Mouse (Mus musculus) limb, embryonic 13.5 days (tissue): ENCODE results near the gene Ifih1. TPM values are rescaled to one million over a fixed set of nuclear protein-coding genes. Genes with fewer than 3 reads are reported as not detected.

Source experiments
- ATAC-seq: fragments of 200-750 bp; cut with Nextera tagmentation; 2 replicates; pipeline ENCODE4 v1.8.0; 2017; ENCODE audit warnings: low read depth, moderate number of reproducible peaks, moderate TSS enrichment; ENCODE audit not compliant: low FRiP score
- H3K27ac ChIP-seq: fragments of 300-500 bp; sonication (generic); 2 replicates; pipeline ENCODE4 v1.5.1; 2015; ENCODE audit warnings: inconsistent platforms, mild to moderate bottlenecking, moderate library complexity
- H3K27me3 ChIP-seq: fragments of 300-500 bp; sonication (generic); 2 replicates; pipeline ENCODE4 v1.6.1; 2015; ENCODE audit warnings: mild to moderate bottlenecking, inconsistent platforms
- H3K36me3 ChIP-seq: fragments of 300-500 bp; sonication (generic); 2 replicates; pipeline ENCODE4 v1.6.1; 2015; ENCODE audit warnings: inconsistent platforms, mild to moderate bottlenecking, moderate library complexity
- H3K4me1 ChIP-seq: fragments of 300-500 bp; sonication (generic); 2 replicates; pipeline ENCODE4 v1.6.1; 2015; ENCODE audit warnings: inconsistent platforms
- H3K4me2 ChIP-seq: fragments of 300-500 bp; sonication (generic); replicated peaks from 2 replicates; pipeline ENCODE4 v1.6.1; 2015; ENCODE audit warnings: inconsistent platforms, mild to moderate bottlenecking, moderate library complexity
- H3K4me3 ChIP-seq: fragments of 300-500 bp; sonication (generic); 2 replicates; pipeline ENCODE4 v1.5.1; 2015; ENCODE audit warnings: moderate library complexity, mild to moderate bottlenecking, inconsistent platforms
- H3K9ac ChIP-seq: fragments of 300-500 bp; sonication (generic); 2 replicates; pipeline ENCODE4 v1.6.1; 2015; ENCODE audit warnings: mild to moderate bottlenecking, inconsistent platforms
- H3K9me3 ChIP-seq: fragments of 300-500 bp; sonication (generic); 2 replicates; pipeline ENCODE4 v1.6.1; 2016; ENCODE audit warnings: inconsistent platforms
- WGBS: fragments of 180-500 bp; shearing (Covaris S2); methylation state at CpG from one replicate; pipeline ENCODE4 v1.1.7; 2015; 5-methylcytosine and 5-hydroxymethylcytosine counted together
- polyA plus RNA-seq: library from polyadenylated mRNA; unstranded; fragments of >200 nt; fragmentation: Nextera tagmentation; extraction: Ambion mirVana; gene quantifications from 2 replicates; pipeline ENCODE4 v1.2.1, GENCODE M21; 2015

Ifih1 gene
- polyA plus RNA-seq, 1 experiment from 2014 or later, result 1.6 TPM

GRCm38 (mm10) chr2:62627728-62628127, 18.3 kb downstream of the Ifih1 start:
- Histone ChIP-seq H3K9ac (no peak overlapping the region), H3K4me3 (no peak overlapping the region), H3K36me3 (no peaks in the 10 kb centered on the region), H3K27me3 (0 out of 2 replicates have a peak, but pooled peaks cover 3% of the 10 kb centered on the region), H3K4me1 (no peaks in the 10 kb centered on the region), H3K4me2 (no peak overlapping the region), H3K9me3 (no peaks in the 10 kb centered on the region), H3K27ac (no peak overlapping the region)
- no peak for ATAC-seq
- WGBS, result 14% methylated on average over 5 of the region's 5 CpGs

- Histone ChIP-seq H3K4me2 (no peak overlapping the region), H3K4me1 (no peaks in the 10 kb centered on the region), H3K27me3 (no peaks in the 10 kb centered on the region), H3K9me3 (no peaks in the 10 kb centered on the region), H3K4me3 (no peak overlapping the region), H3K9ac (no peak overlapping the region), H3K36me3 (no peaks in the 10 kb centered on the region), H3K27ac (no peak overlapping the region)
- no peak for ATAC-seq
- WGBS, result 60% methylated on average over 8 of the region's 8 CpGs
Observed at GRCm38 (mm10) chr2:62623024-62623441, 23.0 kb downstream of the Ifih1 start.

DNA sequence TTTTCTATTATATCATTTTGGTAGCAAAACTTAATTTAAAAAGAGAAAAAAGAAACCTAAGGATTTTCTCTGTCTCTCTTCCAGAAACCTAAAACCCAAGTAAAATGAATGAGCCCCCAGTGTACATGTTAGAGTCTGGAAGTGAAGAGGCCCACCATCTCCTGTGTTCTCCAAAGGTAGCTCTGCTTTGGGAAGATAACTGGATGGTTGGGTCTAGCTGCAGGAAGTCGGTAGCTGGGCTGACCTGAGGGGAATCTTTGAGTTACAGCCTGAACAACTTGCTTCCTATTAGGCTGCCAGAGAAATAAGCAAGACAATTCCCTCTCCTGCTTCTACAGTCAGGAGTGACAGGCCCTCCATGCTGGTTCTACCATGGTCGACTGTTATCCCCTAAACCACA, 26.4 kb downstream of the Ifih1 start:
- no peaks in the 10 kb centered on the region for H3K36me3 ChIP-seq
- no peaks in the 10 kb centered on the region for H3K9me3 ChIP-seq
- no peak overlapping the region for H3K27ac ChIP-seq
- 45% methylated on average over 2 of the region's 2 CpGs for WGBS
- H3K4me1 ChIP-seq, result no peaks in the 10 kb centered on the region
- no peak overlapping the region for H3K4me2 ChIP-seq
- no peak overlapping the region for H3K9ac ChIP-seq
- H3K27me3 ChIP-seq, result no peaks in the 10 kb centered on the region
- ATAC-seq, result no peak
- no peak overlapping the region for H3K4me3 ChIP-seq

DNA sequence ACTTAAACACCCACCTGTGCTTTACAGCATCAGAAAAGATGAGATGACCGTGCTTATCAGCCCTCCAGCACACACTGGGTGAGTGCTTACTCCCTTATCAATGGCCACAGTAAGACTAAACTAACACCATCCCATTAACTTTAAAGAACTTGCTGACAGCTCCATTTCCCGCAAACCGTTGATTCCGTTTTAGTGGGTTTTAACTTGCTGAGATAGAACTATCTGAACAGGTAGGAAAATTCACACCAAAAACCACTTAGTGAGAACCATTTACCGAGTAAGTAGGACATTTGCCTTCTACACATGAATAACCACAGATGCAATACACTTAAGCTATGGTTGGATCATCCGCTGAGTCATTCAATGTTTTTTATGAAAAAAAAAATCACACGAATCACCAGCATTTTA, 27.1 kb downstream of the Ifih1 start:
- WGBS, result 75% methylated on average over 7 of the region's 7 CpGs
- no peaks in the 10 kb centered on the region for H3K27me3 ChIP-seq
- no peak overlapping the region for H3K27ac ChIP-seq
- no peak overlapping the region for H3K4me3 ChIP-seq
- no peaks in the 10 kb centered on the region for H3K36me3 ChIP-seq
- no peak overlapping the region for H3K9ac ChIP-seq
- no peak for ATAC-seq
- H3K4me2 ChIP-seq, result no peak overlapping the region
- no peaks in the 10 kb centered on the region for H3K9me3 ChIP-seq
- no peaks in the 10 kb centered on the region for H3K4me1 ChIP-seq

- H3K4me2 ChIP-seq, result no peak overlapping the region
- no peaks in the 10 kb centered on the region for H3K27me3 ChIP-seq
- H3K36me3 ChIP-seq, result no peaks in the 10 kb centered on the region
- ATAC-seq, result no peak
- H3K9ac ChIP-seq, result no peak overlapping the region
- H3K4me3 ChIP-seq, result no peak overlapping the region
- H3K9me3 ChIP-seq, result no peaks in the 10 kb centered on the region
- H3K4me1 ChIP-seq, result no peaks in the 10 kb centered on the region
- WGBS, result 91% methylated on average over 4 of the region's 4 CpGs
- no peak overlapping the region for H3K27ac ChIP-seq
Observed at GRCm38 (mm10) chr2:62613133-62613532, 32.9 kb downstream of the Ifih1 start.

DNA sequence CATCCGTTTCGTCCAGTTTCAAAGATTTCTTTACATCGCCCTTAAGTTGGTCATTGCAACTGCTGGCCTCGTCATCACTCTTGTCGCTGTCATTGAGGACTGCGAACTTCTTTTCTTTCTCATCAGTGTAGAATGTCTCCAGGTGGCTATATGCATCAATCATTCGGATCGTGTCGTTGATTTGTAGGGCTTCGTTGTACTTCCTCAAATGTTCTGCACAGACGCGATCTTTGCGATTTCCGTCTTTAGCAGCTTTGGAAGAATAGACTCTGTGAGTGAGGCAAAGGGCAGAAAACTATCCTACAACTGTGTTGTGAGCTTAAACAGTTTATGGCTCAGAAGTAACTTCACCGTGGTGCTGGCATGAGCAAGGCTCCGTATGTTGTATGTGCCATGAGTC, 39.9 kb downstream of the Ifih1 start:
- Histone ChIP-seq H3K9me3 (no peaks in the 10 kb centered on the region), H3K9ac (no peak overlapping the region), H3K4me2 (no peak overlapping the region), H3K27me3 (no peaks in the 10 kb centered on the region), H3K27ac (no peak overlapping the region), H3K36me3 (no peaks in the 10 kb centered on the region), H3K4me1 (no peaks in the 10 kb centered on the region), H3K4me3 (no peak overlapping the region)
- ATAC-seq, result no peak
- 90% methylated on average over 16 of the region's 16 CpGs for WGBS

- Histone ChIP-seq H3K27me3 (no peaks in the 10 kb centered on the region), H3K9me3 (no peaks in the 10 kb centered on the region), H3K4me2 (no peak overlapping the region), H3K9ac (no peak overlapping the region), H3K27ac (no peak overlapping the region), H3K36me3 (no peaks in the 10 kb centered on the region), H3K4me1 (no peaks in the 10 kb centered on the region), H3K4me3 (no peak overlapping the region)
- no peak for ATAC-seq
- 82% methylated on average over 5 of the region's 5 CpGs for WGBS
Observed at GRCm38 (mm10) chr2:62603530-62603929, 42.5 kb downstream of the Ifih1 start.

DNA sequence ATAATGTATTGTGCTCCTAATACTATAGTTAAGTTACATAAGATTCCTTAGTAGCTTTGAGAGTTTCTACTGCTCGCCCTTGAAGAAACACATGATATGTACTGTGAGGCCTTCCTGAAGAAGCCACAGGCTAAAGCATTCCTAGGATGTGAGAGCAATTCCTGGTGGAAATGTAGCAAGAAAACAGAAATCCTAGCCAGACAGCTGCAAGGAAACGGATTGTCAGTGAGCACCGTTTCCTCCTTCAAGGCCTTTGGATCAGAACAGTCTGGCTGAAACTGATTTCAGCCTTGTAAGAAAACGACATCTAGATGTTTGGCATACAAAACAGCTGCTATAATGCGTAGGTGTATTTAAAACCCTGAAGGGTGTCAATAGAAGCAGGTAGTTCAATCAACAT, 49.5 kb downstream of the Ifih1 start:
- Histone ChIP-seq H3K27me3 (no peaks in the 10 kb centered on the region), H3K9ac (no peak overlapping the region), H3K4me1 (no peaks in the 10 kb centered on the region), H3K9me3 (no peaks in the 10 kb centered on the region), H3K4me2 (no peak overlapping the region), H3K27ac (no peak overlapping the region), H3K36me3 (no peaks in the 10 kb centered on the region), H3K4me3 (no peak overlapping the region)
- 86% methylated on average over 5 of the region's 5 CpGs for WGBS
- no peak for ATAC-seq

- WGBS, result 79% methylated on average over 2 of the region's 2 CpGs
- ATAC-seq, result no peak
- H3K9ac ChIP-seq, result no peak overlapping the region
Observed at GRCm38 (mm10) chr2:62594491-62594890, 51.6 kb downstream of the Ifih1 start.

DNA sequence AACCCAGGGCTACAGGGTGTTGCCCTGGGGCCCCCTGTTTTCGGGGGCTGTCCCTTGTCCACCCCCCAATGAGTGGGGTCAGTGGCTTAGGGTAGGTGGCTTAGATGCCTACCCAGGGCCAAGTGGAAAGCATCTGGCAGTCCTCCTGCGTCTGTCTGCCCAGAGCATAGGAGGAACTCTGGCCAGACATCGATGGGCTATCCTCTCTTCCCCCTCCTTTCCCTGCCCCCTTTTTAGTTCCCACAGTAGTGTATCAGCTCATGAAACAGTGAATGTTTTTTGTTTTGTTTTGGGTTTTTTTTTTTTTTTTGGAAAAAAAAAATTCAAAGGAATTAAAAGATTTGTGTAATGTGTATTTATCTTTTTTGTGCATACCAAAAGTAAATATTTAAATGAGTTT, 54.5 kb downstream of the Ifih1 start:
- H3K4me1 ChIP-seq, result no peaks in the 10 kb centered on the region
- 75% methylated on average over 3 of the region's 3 CpGs for WGBS
- H3K27me3 ChIP-seq, result no peaks in the 10 kb centered on the region
- no peak overlapping the region for H3K9ac ChIP-seq
- no peak for ATAC-seq
- no peak overlapping the region for H3K27ac ChIP-seq
- H3K4me3 ChIP-seq, result no peak overlapping the region
- no peak overlapping the region for H3K4me2 ChIP-seq
- H3K36me3 ChIP-seq, result no peaks in the 10 kb centered on the region
- H3K9me3 ChIP-seq, result no peaks in the 10 kb centered on the region

More at GRCm38 (mm10) chr2:62594491-62594890, 51.6 kb downstream of the Ifih1 start:
- no peak overlapping the region for H3K4me3 ChIP-seq
- no peaks in the 10 kb centered on the region for H3K27me3 ChIP-seq
- H3K4me2 ChIP-seq, result no peak overlapping the region
- H3K27ac ChIP-seq, result no peak overlapping the region
- H3K9me3 ChIP-seq, result no peaks in the 10 kb centered on the region
- no peaks in the 10 kb centered on the region for H3K36me3 ChIP-seq
- H3K4me1 ChIP-seq, result no peaks in the 10 kb centered on the region

DNA sequence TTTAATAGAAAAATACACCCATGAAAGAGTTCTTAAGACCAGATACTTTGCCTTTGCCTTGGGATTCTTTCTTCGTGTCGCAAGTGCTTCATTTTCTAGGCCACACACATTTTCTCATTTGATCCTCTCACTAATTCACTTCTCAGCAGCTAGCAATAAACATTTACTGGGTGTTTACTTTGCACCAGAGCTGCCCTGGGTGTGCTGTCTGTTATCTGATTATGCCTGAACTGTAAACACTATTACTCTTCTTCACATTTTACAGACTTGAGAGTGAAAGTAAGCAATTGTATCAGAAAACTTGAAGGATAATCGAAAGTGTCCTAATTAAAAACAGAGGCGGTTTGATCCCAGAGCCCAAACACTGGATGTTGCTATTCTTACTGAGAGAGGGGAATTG, 56.7 kb downstream of the Ifih1 start:
- no peak for ATAC-seq
- H3K36me3 ChIP-seq, result no peaks in the 10 kb centered on the region
- no peak overlapping the region for H3K4me3 ChIP-seq
- no peak overlapping the region for H3K9ac ChIP-seq
- no peaks in the 10 kb centered on the region for H3K4me1 ChIP-seq
- H3K4me2 ChIP-seq, result no peak overlapping the region
- no peak overlapping the region for H3K27ac ChIP-seq
- no peaks in the 10 kb centered on the region for H3K9me3 ChIP-seq
- WGBS, result 33% methylated on average over 4 of the region's 4 CpGs
- no peaks in the 10 kb centered on the region for H3K27me3 ChIP-seq

DNA sequence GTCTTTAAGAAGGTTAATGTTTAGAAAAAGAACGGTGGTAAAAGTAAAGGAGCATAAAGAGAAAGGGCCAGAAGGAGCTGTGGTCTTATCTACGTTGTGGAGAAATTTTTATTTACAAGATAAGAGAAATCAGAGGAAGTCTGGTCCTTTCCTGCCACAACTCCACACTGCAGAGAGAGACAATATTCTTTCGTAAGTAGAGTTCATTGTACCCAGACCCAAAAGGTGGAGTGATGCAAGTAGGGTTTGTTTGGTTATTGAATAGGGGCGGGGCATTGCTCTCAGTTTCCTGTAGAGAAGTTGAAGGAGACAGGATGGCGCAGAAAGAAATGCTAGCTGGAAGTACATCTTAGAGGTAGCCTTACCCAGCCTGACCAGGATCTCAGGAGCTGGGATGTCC, 60.3 kb downstream of the Ifih1 start:
- H3K27me3 ChIP-seq, result no peaks in the 10 kb centered on the region
- 84% methylated on average over 5 of the region's 5 CpGs for WGBS
- H3K36me3 ChIP-seq, result no peaks in the 10 kb centered on the region
- H3K4me3 ChIP-seq, result no peak overlapping the region
- no peak overlapping the region for H3K4me2 ChIP-seq
- H3K9me3 ChIP-seq, result no peaks in the 10 kb centered on the region
- H3K27ac ChIP-seq, result no peak overlapping the region
- ATAC-seq, result no peak
- no peak overlapping the region for H3K9ac ChIP-seq
- no peaks in the 10 kb centered on the region for H3K4me1 ChIP-seq

DNA sequence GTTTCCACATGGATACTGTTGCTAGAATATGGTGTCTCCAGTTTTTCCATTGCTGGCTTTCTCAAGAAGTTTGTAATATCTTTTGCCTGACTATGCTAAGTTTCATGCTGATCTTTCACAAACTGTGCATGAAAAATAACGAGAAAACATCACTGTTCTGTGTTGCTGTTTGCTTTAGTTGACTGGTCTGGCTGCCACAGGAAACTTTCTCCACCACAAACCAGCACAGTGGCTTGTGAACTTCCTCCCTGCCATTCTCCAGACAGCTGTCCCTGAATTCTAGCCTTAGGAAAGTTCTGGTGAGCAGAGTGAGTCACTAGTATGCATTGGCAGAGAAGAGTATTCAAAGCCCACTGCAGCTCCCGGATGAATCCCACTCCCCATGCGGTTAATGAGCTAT, 71.1 kb downstream of the Ifih1 start:
- H3K4me2 ChIP-seq, result no peak overlapping the region
- no peaks in the 10 kb centered on the region for H3K36me3 ChIP-seq
- H3K9ac ChIP-seq, result no peak overlapping the region
- H3K4me1 ChIP-seq, result peaks cover 16% of the 10 kb centered on the region
- no peak for ATAC-seq
- peak overlapping the region; percentile 18; the same call in 1 of the 2 replicates for H3K27ac ChIP-seq
- no peaks in the 10 kb centered on the region for H3K9me3 ChIP-seq
- H3K27me3 ChIP-seq, result no peaks in the 10 kb centered on the region
- 68% methylated on average over 3 of the region's 3 CpGs for WGBS
- H3K4me3 ChIP-seq, result no peak overlapping the region
